Mouse (Mus musculus) lung, embryonic 14.5 days (tissue): ENCODE measurements at regions not wholly inside any gene's neighbourhood (a gene's known extent, or its start where the extent isn't known, plus 50 kb on each side); places are given as distances from the start of the nearest gene placed in this dataset.

Source experiments
- ATAC-seq: fragments of 200-750 bp; cut with Nextera tagmentation; 2 replicates; pipeline ENCODE4 v1.8.0; 2017; ENCODE audit warnings: mild to moderate bottlenecking, moderate TSS enrichment, moderate library complexity; ENCODE audit not compliant: insufficient read depth
- DNase-seq: peaks from one replicate; pipeline ENCODE4 v3.0.0-alpha.2; 2015
- H3K27ac ChIP-seq: fragments of 300-500 bp; sonication (generic); 2 replicates; pipeline ENCODE4 v1.5.1; 2014; ENCODE audit warnings: low read depth, mild to moderate bottlenecking, moderate library complexity
- H3K27me3 ChIP-seq: fragments of 300-500 bp; sonication (generic); 2 replicates; pipeline ENCODE4 v1.6.1; 2014; ENCODE audit warnings: low read length, control low read depth; ENCODE audit not compliant: insufficient read depth
- H3K36me3 ChIP-seq: fragments of 300-500 bp; sonication (generic); 2 replicates; pipeline ENCODE4 v1.6.1; 2014; ENCODE audit warnings: control low read depth; ENCODE audit not compliant: insufficient read depth
- H3K4me1 ChIP-seq: fragments of 300-500 bp; sonication (generic); 2 replicates; pipeline ENCODE4 v1.6.1; 2014; ENCODE audit warnings: antibody characterized with exemption, control low read depth; ENCODE audit not compliant: insufficient read depth
- H3K4me2 ChIP-seq: fragments of 300-500 bp; sonication (generic); 2 replicates; pipeline ENCODE4 v1.6.1; 2014; ENCODE audit warnings: mild to moderate bottlenecking
- H3K4me3 ChIP-seq: fragments of 300-500 bp; sonication (generic); 2 replicates; pipeline ENCODE4 v1.5.1; 2014; ENCODE audit warnings: low read depth, low read length
- H3K9ac ChIP-seq: fragments of 300-500 bp; sonication (generic); 2 replicates; pipeline ENCODE4 v1.6.1; 2014
- H3K9me3 ChIP-seq: fragments of 300-500 bp; sonication (generic); 2 replicates; pipeline ENCODE4 v1.6.1; 2016; ENCODE audit warnings: low read depth, low read length, control low read depth
- CTCF ChIP-seq: IDR thresholded peaks from 2 replicates; pipeline ENCODE4 v1.5.1; 2016; ENCODE audit warnings: antibody characterized with exemption, low read depth
- WGBS: fragments of 180-500 bp; shearing (Covaris S2); extraction: QIAGEN DNeasy Blood & Tissue Kit; methylation state at CpG from one replicate; pipeline ENCODE4 v1.1.7; 2014; 5-methylcytosine and 5-hydroxymethylcytosine counted together

DNA sequence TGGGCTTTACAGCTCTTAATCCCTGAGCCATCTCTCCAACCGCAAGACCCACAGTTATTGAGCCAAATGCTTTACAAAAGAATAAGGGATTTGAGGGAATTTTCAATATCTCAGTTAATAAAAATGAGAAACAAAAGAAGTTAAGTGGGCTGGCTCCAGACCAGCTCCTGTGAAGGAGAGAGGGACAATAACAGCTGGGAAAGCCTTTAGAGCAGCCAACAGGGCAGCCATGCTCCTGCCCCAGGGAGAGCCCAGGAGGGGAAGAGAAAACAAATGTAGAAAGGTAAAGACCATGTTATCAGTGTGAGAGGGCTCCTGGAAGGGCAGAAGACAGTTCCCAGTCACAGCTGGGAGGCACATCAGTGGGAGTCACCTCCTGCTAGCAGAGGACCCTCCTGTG is 257.8 kb downstream of the Insig2 start:
- H3K4me1 ChIP-seq = no peaks in the 10 kb centered on the region
- no peaks in the 10 kb centered on the region for H3K9me3 ChIP-seq
- no peaks in the 10 kb centered on the region for H3K36me3 ChIP-seq
- no peak for TF ChIP-seq CTCF
- H3K9ac ChIP-seq = no peak overlapping the region
- no peak for DNase-seq
- WGBS = 73% methylated on average over 1 of the region's 1 CpGs
- H3K4me2 ChIP-seq = no peak overlapping the region
- no peak overlapping the region for H3K27ac ChIP-seq
- no peak overlapping the region for H3K4me3 ChIP-seq
- no peak for ATAC-seq
- H3K27me3 ChIP-seq = no peaks in the 10 kb centered on the region

DNA sequence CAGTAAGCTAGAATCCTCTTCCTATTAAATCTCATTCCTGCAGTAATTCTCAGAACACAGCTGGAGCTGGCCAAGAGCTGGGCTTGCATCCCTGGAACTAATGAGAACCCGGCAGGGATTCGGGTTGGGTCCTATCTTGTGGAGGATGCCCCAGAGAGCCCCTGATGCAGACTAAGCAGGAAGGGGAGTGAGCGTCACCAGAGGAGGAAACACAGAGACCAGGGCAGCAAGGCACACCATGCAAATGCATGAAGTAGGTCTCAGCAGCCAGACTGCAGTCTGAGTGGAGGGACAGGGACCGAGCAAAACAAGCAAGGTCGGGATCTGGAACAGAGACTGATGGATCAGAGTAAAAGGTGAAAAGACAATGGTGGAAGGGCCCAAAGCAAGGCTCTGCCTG is 249.6 kb downstream of the Insig2 start:
- Histone ChIP-seq H3K4me3 (no peak overlapping the region), H3K9ac (no peak overlapping the region), H3K4me2 (no peak overlapping the region), H3K27me3 (no peaks in the 10 kb centered on the region), H3K9me3 (no peaks in the 10 kb centered on the region), H3K4me1 (no peaks in the 10 kb centered on the region), H3K36me3 (no peaks in the 10 kb centered on the region), H3K27ac (no peak overlapping the region)
- TF ChIP-seq CTCF = no peak
- WGBS = 46% methylated on average over 5 of the region's 5 CpGs
- ATAC-seq (no peak), DNase-seq (no peak)

DNA sequence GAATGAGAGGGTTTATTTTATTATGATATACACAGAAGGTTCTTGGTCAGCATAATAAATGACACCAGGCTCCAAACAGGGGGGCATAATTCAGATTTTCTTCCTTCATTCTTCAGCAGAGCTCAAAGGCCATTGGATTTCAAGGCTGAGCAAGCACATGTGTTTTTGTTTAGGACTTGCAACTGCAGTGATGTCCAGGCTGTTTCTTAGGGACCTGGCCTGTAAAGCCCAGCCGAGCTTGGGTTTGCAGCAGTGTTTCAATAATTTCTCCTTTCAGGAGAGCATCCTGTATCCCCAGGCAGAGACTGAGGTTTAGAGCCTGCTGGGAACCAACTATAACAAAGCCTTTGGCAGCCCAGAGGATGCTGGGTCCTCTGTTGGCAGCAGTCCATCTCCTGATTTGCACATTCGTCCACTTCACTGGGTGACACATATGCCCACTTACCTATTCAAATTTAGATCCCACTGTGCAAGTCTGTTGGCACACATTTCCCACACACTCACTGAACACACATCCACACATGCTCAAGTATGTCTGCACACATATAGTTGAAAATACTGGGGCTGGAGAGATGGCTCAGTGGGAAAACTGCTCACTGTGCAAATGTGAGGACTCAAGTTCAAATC is 247.2 kb downstream of the Insig2 start:
- ATAC-seq (no peak), DNase-seq (no peak)
- Histone ChIP-seq H3K9ac (no peak overlapping the region), H3K4me1 (no peaks in the 10 kb centered on the region), H3K4me2 (no peak overlapping the region), H3K27me3 (no peaks in the 10 kb centered on the region), H3K4me3 (no peak overlapping the region), H3K27ac (no peak overlapping the region), H3K36me3 (no peaks in the 10 kb centered on the region), H3K9me3 (no peaks in the 10 kb centered on the region)
- no peak for TF ChIP-seq CTCF
- 48% methylated on average over 2 of the region's 2 CpGs for WGBS

DNA sequence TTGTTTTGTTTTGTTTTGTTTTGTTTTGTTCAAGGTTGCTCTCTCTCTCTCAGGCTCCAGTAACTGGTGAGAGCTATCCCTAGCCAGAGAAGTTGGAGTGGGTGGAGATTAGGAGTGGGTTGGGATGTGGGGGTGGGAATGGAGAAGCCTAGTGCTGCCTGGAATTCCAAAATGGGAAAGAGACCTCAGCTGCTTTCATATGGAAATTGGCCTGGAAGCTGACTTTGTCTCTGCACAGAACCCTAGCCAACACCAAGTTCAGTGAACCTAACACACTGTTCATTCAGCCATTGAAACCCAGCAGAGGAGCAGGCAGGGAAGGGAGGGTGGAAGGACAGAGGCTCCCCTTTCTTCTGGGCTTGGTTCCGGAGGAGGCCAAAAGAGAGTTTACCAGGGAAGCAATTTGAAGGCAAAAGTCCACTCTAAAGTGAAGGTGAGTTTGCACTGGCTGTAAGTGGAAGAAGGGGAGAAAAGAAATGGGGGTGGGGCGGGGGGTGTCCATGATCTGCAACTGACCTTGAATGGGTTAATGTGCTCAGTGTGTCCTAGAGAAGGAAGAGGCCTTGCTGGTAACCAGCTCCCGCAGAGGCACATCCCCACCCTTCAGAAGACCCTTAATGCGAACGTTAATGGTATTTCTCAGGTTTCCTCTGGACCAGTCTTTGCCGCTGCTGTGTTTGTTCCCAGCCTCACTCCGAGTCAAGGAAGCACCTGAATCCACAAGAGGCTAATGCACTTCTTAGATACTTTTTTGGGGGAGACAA is 245.1 kb downstream of the Insig2 start:
- WGBS = 30% methylated on average over 7 of the region's 7 CpGs
- H3K27ac ChIP-seq = no peak overlapping the region

DNA sequence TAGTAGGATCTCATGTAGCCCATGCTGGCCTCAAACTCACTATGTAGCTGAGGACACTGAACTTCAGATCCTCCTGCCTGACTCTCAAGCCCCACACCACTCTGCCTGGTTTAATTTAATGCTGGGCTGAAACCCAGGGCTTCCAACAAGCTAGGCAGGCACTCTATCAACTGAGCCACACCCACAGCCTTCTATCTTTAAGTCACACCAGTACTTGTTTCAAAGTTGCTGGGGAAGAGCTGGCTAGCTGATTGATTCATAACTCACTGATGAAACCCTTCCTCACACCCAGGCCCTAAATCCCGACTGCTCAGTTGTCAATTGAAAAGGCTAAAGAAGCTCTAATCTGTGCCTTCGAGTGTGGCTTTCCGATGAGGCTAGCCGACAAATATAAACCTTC is 241.8 kb downstream of the Insig2 start:
- 75% methylated on average over 4 of the region's 4 CpGs for WGBS
- no peak for DNase-seq
- Histone ChIP-seq H3K27ac (no peak overlapping the region), H3K4me1 (no peaks in the 10 kb centered on the region), H3K27me3 (no peaks in the 10 kb centered on the region), H3K36me3 (no peaks in the 10 kb centered on the region), H3K4me2 (no peak overlapping the region), H3K4me3 (no peak overlapping the region), H3K9me3 (no peaks in the 10 kb centered on the region), H3K9ac (no peak overlapping the region)
- ATAC-seq = no peak
- no peak for TF ChIP-seq CTCF

More for the DNA sequence above, 245.1 kb downstream of the Insig2 start:
- H3K9ac ChIP-seq = no peak overlapping the region
- no peak for TF ChIP-seq CTCF
- H3K4me3 ChIP-seq = no peak overlapping the region
- H3K4me1 ChIP-seq = no peaks in the 10 kb centered on the region
- no peaks in the 10 kb centered on the region for H3K36me3 ChIP-seq
- DNase-seq (no peak), ATAC-seq (no peak)
- H3K27me3 ChIP-seq = no peaks in the 10 kb centered on the region
- no peak overlapping the region for H3K4me2 ChIP-seq
- H3K9me3 ChIP-seq = no peaks in the 10 kb centered on the region

DNA sequence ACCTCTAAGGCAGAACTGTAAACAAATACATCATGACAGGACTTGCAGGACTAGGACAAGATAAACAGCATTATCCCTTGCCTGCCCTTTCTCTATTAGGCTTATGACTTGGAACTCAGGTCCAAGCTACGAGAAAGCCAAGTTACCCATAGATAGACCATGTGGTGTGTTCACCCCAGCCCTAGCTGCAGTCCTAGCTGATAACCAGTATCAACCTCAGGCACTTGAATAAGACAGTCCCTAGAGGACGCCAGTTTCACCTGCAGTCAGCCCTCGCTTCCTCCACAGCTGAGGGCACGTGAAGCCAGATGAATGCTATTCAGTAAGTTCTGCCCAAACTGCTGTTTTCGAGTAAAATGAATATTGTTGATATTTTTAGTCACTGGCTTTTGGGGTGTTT is 239.5 kb downstream of the Insig2 start:
- no peak for DNase-seq
- H3K27ac ChIP-seq = no peak overlapping the region
- no peak for ATAC-seq
- no peak overlapping the region for H3K4me2 ChIP-seq
- no peaks in the 10 kb centered on the region for H3K27me3 ChIP-seq
- no peak for TF ChIP-seq CTCF
- no peaks in the 10 kb centered on the region for H3K36me3 ChIP-seq
- no peaks in the 10 kb centered on the region for H3K4me1 ChIP-seq
- H3K9me3 ChIP-seq = no peaks in the 10 kb centered on the region
- no peak overlapping the region for H3K9ac ChIP-seq
- H3K4me3 ChIP-seq = no peak overlapping the region
- 52% methylated on average over 5 of the region's 5 CpGs for WGBS
